Mouse (Mus musculus): ENCODE results near the gene AI413582.

DNA sequence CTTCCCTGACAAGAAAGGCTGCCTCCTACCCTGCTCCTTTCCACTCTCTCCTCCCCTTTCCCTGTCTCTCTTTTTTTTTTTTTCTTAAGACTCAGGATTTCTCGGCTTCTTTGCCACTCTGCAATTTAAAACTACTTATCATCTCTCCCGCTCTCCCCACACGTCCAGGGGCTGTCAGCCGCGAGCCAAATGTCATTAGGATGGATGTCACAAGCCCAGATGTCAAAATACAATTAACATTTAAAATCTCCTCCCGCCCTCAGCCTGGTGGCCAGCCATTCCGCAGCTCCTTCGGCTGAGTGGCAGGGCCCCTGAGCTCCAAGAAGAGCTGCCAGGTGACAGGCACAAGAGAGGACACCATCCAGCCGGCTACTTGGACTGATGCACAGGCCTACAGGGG is 47.3 kb downstream of the AI413582 start:
- TF ChIP-seq EP300 (IDR thresholded peaks at IDR 0.05; ENCODE audit: low read depth) (no peak), CTCF (IDR thresholded peaks at IDR 0.05; ENCODE audit: low read depth) (no peak)

Measured in heart, postnatal 0 days (tissue).